Mouse (Mus musculus) lung, embryonic 14.5 days (tissue): Measurements from ENCODE around the gene Fgf13. TPM values are rescaled to one million over a fixed set of nuclear protein-coding genes. Genes with fewer than 3 reads are reported as not detected.

Experiments used
- ATAC-seq: fragments of 200-750 bp; cut with Nextera tagmentation; 2 replicates; pipeline ENCODE4 v1.8.0; 2017; ENCODE audit warnings: mild to moderate bottlenecking, moderate TSS enrichment, moderate library complexity; ENCODE audit not compliant: insufficient read depth
- DNase-seq: peaks from one replicate; pipeline ENCODE4 v3.0.0-alpha.2; 2015
- H3K27ac ChIP-seq: fragments of 300-500 bp; sonication (generic); 2 replicates; pipeline ENCODE4 v1.5.1; 2014; ENCODE audit warnings: low read depth, mild to moderate bottlenecking, moderate library complexity
- H3K27me3 ChIP-seq: fragments of 300-500 bp; sonication (generic); 2 replicates; pipeline ENCODE4 v1.6.1; 2014; ENCODE audit warnings: low read length, control low read depth; ENCODE audit not compliant: insufficient read depth
- H3K36me3 ChIP-seq: fragments of 300-500 bp; sonication (generic); 2 replicates; pipeline ENCODE4 v1.6.1; 2014; ENCODE audit warnings: control low read depth; ENCODE audit not compliant: insufficient read depth
- H3K4me1 ChIP-seq: fragments of 300-500 bp; sonication (generic); 2 replicates; pipeline ENCODE4 v1.6.1; 2014; ENCODE audit warnings: antibody characterized with exemption, control low read depth; ENCODE audit not compliant: insufficient read depth
- H3K4me2 ChIP-seq: fragments of 300-500 bp; sonication (generic); 2 replicates; pipeline ENCODE4 v1.6.1; 2014; ENCODE audit warnings: mild to moderate bottlenecking
- H3K4me3 ChIP-seq: fragments of 300-500 bp; sonication (generic); 2 replicates; pipeline ENCODE4 v1.5.1; 2014; ENCODE audit warnings: low read depth, low read length
- H3K9ac ChIP-seq: fragments of 300-500 bp; sonication (generic); 2 replicates; pipeline ENCODE4 v1.6.1; 2014
- H3K9me3 ChIP-seq: fragments of 300-500 bp; sonication (generic); 2 replicates; pipeline ENCODE4 v1.6.1; 2016; ENCODE audit warnings: low read depth, low read length, control low read depth
- CTCF ChIP-seq: IDR thresholded peaks from 2 replicates; pipeline ENCODE4 v1.5.1; 2016; ENCODE audit warnings: antibody characterized with exemption, low read depth
- WGBS: fragments of 180-500 bp; shearing (Covaris S2); extraction: QIAGEN DNeasy Blood & Tissue Kit; methylation state at CpG from one replicate; pipeline ENCODE4 v1.1.7; 2014; 5-methylcytosine and 5-hydroxymethylcytosine counted together
- polyA plus RNA-seq: library from polyadenylated mRNA; unstranded; fragments of >200 nt; fragmentation: Nextera tagmentation; extraction: Ambion mirVana; gene quantifications from 2 replicates; pipeline ENCODE4 v1.2.1, GENCODE M21; 2014

The Fgf13 gene
- polyA plus RNA-seq, 1 experiment from 2014 or later = 3.0 TPM

DNA sequence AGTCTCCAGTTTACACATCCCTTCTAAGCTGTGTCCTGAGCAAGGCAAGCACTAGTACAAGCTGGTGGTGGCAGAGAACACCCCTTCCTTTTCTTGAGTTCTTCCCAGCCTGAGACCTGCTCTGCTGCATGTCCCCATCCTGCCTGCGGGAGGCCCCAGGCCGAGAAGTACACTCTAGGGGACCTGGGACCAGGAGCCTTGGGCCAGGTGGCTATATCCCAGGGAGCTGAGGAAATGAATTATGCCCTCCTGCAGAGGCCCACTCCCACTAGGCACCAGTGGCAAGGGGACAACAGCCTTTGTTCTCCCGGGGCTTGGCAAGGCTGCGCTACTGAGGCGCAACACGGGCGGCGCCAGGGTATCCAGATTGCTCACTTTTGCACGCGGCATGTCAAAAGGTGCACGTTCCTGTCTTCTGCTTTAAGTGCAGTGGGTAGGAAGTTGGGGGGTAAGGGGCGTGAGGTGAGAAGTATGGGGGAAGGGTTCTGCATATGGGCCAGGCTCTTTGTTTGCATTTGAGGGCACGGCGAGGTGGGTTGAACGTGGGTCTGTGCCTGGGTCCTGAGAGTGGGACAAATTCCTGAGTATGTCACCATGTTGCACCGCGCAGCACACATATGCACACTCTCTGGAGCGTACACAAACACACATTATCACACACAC, 1.7 kb downstream of the Fgf13 start:
- DNase-seq = no peak

DNA sequence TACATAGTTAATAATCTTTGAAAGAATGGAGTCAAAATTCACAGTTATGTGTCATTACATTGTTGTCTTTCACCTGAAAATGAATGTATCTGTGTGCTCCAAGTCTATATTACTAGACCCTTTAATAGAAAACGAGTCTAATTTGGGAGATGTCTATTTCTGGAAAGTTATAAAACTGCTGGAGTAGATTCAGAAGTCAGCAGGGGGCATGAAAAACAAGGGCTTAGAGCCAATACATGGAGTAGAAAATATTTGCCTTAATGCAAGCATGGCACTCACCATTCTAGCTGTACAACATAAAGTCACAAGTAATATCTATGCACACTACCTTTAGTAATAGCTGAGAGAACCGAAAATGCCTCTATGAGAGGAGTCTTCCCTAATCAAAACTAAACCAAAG, 19.9 kb downstream of the Fgf13 start:
- no peak overlapping the region for H3K9ac ChIP-seq
- no peaks in the 10 kb centered on the region for H3K9me3 ChIP-seq
- no peak for ATAC-seq
- no peak overlapping the region for H3K4me2 ChIP-seq
- H3K4me3 ChIP-seq = no peak overlapping the region
- no peak for TF ChIP-seq CTCF
- H3K4me1 ChIP-seq = no peaks in the 10 kb centered on the region
- no peak for DNase-seq
- no peak overlapping the region for H3K27ac ChIP-seq
- H3K27me3 ChIP-seq = no peaks in the 10 kb centered on the region
- H3K36me3 ChIP-seq = no peaks in the 10 kb centered on the region
- WGBS = 64% methylated on average over 2 of the region's 2 CpGs

More for the DNA sequence above, 1.7 kb downstream of the Fgf13 start:
- Histone ChIP-seq H3K9me3 (no peaks in the 10 kb centered on the region), H3K27ac (no peak overlapping the region), H3K27me3 (0 out of 2 replicates have a peak, but pooled peaks cover 3% of the 10 kb centered on the region), H3K4me1 (no peaks in the 10 kb centered on the region), H3K36me3 (no peaks in the 10 kb centered on the region), H3K4me3 (peak overlapping the region; percentile 6; the same call in 1 of the 2 replicates), H3K9ac (no peak overlapping the region), H3K4me2 (peak overlapping the region; percentile 65)
- WGBS = 19% methylated on average over 18 of the region's 18 CpGs
- no peak for TF ChIP-seq CTCF
- peak; percentile 23; the same call in 1 of the 2 replicates for ATAC-seq

DNA sequence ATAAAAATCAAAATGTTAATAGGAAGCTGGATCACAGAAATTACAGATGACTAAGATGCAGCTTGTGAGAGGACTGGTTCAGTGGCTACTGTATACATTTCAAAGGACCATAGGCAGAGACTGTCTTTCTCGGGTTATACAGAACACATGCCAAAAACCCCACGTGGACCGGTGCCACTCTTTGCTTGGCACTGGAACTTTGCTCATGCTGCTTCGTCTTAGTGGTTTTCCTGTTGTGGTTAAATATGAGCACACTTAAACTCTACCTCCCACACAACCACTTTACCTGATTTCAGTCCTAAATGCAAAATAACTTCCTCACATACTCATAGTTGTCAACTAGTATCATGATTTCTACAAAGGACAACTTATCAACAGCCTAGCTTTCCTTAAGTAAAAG, 59.6 kb downstream of the Fgf13 start:
- TF ChIP-seq CTCF = no peak
- ATAC-seq (no peak), DNase-seq (no peak)
- Histone ChIP-seq H3K36me3 (no peaks in the 10 kb centered on the region), H3K4me2 (no peak overlapping the region), H3K9ac (no peak overlapping the region), H3K9me3 (no peaks in the 10 kb centered on the region), H3K4me1 (no peaks in the 10 kb centered on the region), H3K27me3 (no peaks in the 10 kb centered on the region), H3K27ac (no peak overlapping the region), H3K4me3 (no peak overlapping the region)
- WGBS = 83% methylated on average over 4 of the region's 4 CpGs

DNA sequence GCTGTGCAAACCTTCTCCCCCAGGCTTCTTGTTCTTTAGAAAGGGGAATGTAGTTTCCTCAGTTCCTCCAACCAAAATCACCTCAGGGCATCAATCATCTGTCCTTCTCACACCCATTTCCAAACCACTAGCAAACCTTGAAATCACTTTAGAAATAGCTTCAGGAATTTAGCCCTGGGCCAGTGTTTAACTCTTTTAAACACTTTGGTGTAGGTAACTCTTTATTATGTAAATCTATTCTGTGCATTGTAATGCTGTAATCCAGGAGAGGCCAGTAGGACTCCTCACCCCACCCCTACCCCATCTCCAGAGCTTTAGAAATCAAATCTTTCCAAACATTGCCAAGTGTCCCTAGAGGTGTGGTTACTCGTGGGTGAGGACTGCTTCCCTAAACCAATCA, 74.5 kb downstream of the Fgf13 start:
- ATAC-seq (no peak), DNase-seq (no peak)
- H3K4me2 ChIP-seq = no peak overlapping the region
- H3K4me1 ChIP-seq = no peaks in the 10 kb centered on the region
- no peaks in the 10 kb centered on the region for H3K9me3 ChIP-seq
- no peak for TF ChIP-seq CTCF
- WGBS = 29% methylated on average over 1 of the region's 1 CpGs
- no peak overlapping the region for H3K4me3 ChIP-seq
- no peaks in the 10 kb centered on the region for H3K27me3 ChIP-seq
- H3K36me3 ChIP-seq = no peaks in the 10 kb centered on the region
- no peak overlapping the region for H3K27ac ChIP-seq
- no peak overlapping the region for H3K9ac ChIP-seq

DNA sequence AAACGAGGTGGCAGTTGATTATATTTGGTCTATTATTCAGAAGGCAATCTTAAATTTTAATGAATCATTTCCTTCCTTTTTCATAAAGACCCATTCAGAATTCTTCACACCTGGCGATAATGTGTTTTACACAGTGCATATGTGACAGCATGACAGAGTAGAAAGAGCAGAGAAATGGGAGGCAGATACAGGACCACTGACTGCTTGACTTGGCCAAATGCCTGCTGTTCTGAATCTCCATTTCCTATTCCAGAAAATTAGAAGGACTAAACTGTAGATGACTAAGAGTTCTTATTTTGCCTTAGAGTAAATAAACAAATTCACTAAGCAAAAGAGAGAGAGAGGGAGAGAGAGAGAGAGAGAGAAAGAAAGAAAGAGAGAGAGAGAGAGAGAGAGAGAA, 82.4 kb downstream of the Fgf13 start:
- 51% methylated on average over 2 of the region's 2 CpGs for WGBS
- Histone ChIP-seq H3K27me3 (no peaks in the 10 kb centered on the region), H3K4me2 (no peak overlapping the region), H3K27ac (no peak overlapping the region), H3K36me3 (no peaks in the 10 kb centered on the region), H3K4me3 (no peak overlapping the region), H3K9ac (no peak overlapping the region), H3K9me3 (no peaks in the 10 kb centered on the region), H3K4me1 (no peaks in the 10 kb centered on the region)
- TF ChIP-seq CTCF = no peak
- no peak for ATAC-seq
- DNase-seq = no peak

DNA sequence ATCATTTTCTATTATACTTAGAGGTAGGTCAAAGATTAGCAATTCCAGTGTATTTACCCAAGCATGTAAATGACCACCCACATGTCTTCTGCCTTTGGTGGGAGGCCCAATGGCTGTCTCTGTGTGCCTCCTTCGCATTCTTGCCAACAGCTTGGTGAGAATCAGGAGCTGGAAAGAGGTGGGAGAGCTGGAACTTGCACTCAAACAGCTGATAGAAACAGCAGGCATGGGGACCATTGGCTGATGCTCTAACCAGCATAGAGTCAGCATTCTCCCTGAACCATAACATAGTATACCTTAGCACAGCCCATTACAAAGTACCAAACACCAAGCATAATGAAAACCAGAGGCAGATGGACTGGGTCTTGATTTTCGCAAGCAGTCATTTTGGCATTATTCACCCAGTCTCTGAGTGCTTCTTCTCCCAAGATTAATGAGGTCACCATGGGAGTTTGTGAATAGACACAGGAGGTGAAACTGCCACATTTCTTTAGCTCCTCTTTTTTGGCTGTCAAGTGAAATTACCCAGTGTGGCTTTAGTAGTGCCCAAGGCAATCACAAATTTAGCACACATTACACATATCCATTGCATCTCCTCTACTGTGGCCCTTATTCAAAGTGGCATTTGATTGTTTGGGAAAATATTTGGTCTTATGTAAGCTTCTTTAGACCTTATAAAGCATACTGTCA, 165.1 kb downstream of the Fgf13 start:
- Histone ChIP-seq H3K4me2 (no peak overlapping the region), H3K4me3 (no peak overlapping the region), H3K9ac (no peak overlapping the region), H3K9me3 (no peaks in the 10 kb centered on the region), H3K36me3 (no peaks in the 10 kb centered on the region), H3K27me3 (no peaks in the 10 kb centered on the region), H3K4me1 (no peaks in the 10 kb centered on the region), H3K27ac (no peak overlapping the region)
- no peak for DNase-seq
- WGBS = 70% methylated on average over 2 of the region's 2 CpGs
- TF ChIP-seq CTCF = no peak
- ATAC-seq = no peak

- Histone ChIP-seq H3K9me3 (no peaks in the 10 kb centered on the region), H3K27ac (no peak overlapping the region), H3K4me3 (no peak overlapping the region), H3K4me1 (no peaks in the 10 kb centered on the region), H3K4me2 (no peak overlapping the region), H3K36me3 (no peaks in the 10 kb centered on the region), H3K9ac (no peak overlapping the region), H3K27me3 (no peaks in the 10 kb centered on the region)
- 77% methylated on average over 3 of the region's 3 CpGs for WGBS
- no peak for TF ChIP-seq CTCF
- DNase-seq = no peak
- ATAC-seq = no peak
Observed at GRCm38 (mm10) chrX:59290916-59291411, 276.9 kb downstream of the Fgf13 start.
